Mouse (Mus musculus) neural tube, embryonic 11.5 days (tissue): ENCODE results near the gene Dop1b. TPM values are rescaled to one million over a fixed set of nuclear protein-coding genes. Genes with fewer than 3 reads are reported as not detected.

Source experiments
- ATAC-seq: fragments of 200-750 bp; cut with Nextera tagmentation; 2 replicates; pipeline ENCODE4 v1.8.0; 2017; ENCODE audit warnings: moderate number of reproducible peaks, mild to moderate bottlenecking, moderate TSS enrichment, moderate library complexity; ENCODE audit not compliant: insufficient read depth, low FRiP score, low TSS enrichment
- DNase-seq: peaks from one replicate; pipeline ENCODE4 v3.0.0-alpha.2; 2015; ENCODE audit warnings: low spot score
- H3K27ac ChIP-seq: fragments of 300-500 bp; sonication (generic); 2 replicates; pipeline ENCODE4 v1.5.1; 2014; ENCODE audit warnings: low read depth, mild to moderate bottlenecking, low read length
- H3K27me3 ChIP-seq: fragments of 300-500 bp; sonication (generic); 2 replicates; pipeline ENCODE4 v1.6.1; 2014; ENCODE audit warnings: mild to moderate bottlenecking, low read length, mixed read lengths; ENCODE audit not compliant: control insufficient read depth, insufficient read depth
- H3K36me3 ChIP-seq: fragments of 300-500 bp; sonication (generic); 2 replicates; pipeline ENCODE4 v1.6.1; 2014; ENCODE audit warnings: mild to moderate bottlenecking, low read length, moderate library complexity, mixed read lengths; ENCODE audit not compliant: control insufficient read depth, insufficient read depth
- H3K4me1 ChIP-seq: fragments of 300-500 bp; sonication (generic); 2 replicates; pipeline ENCODE4 v1.6.1; 2014; ENCODE audit warnings: low read length, mixed read lengths; ENCODE audit not compliant: control insufficient read depth, insufficient read depth
- H3K4me2 ChIP-seq: fragments of 300-500 bp; sonication (generic); 2 replicates; pipeline ENCODE4 v1.6.1; 2014; ENCODE audit warnings: low read depth, mild to moderate bottlenecking, moderate library complexity
- H3K4me3 ChIP-seq: fragments of 300-500 bp; sonication (generic); 2 replicates; pipeline ENCODE4 v1.5.1; 2014; ENCODE audit warnings: low read depth, low read length
- H3K9ac ChIP-seq: fragments of 300-500 bp; sonication (generic); 2 replicates; pipeline ENCODE4 v1.6.1; 2014; ENCODE audit warnings: mild to moderate bottlenecking, low read length
- H3K9me3 ChIP-seq: fragments of 300-500 bp; sonication (generic); 2 replicates; pipeline ENCODE4 v1.6.1; 2016; ENCODE audit warnings: low read length; ENCODE audit not compliant: control insufficient read depth
- WGBS: fragments of 180-500 bp; shearing (Covaris S2); extraction: QIAGEN DNeasy Blood & Tissue Kit; methylation state at CpG from one replicate; pipeline ENCODE4 v1.1.7; 2014; 5-methylcytosine and 5-hydroxymethylcytosine counted together
- polyA plus RNA-seq: library from polyadenylated mRNA; unstranded; fragments of >200 nt; fragmentation: Nextera tagmentation; extraction: Ambion mirVana; gene quantifications from 2 replicates; pipeline ENCODE4 v1.2.1, GENCODE M21; 2014

Dop1b gene
- polyA plus RNA-seq, 1 experiment from 2014 or later, result 16.5 TPM

DNA sequence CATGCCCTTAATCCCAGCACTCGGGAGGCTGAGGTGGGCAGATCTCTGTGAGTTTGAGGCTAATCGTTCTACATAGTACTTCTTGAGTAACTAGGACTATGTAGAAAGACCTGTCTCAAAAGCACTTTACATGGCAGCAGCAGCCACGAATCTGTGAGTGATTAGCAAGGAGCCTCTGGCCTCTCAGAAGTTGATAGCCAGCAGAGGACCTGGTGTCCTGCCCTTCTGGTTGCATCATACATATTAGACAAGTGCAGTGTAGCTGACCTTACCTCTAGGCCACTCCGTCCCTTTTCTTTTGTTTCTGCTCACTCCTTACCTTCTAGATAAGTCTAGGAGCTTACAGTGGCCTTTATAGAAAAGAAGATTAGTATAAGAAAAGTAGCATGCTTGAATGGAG, 148.3 kb downstream of the Dop1b start:
- Histone ChIP-seq H3K4me2 (no peak overlapping the region), H3K9ac (no peak overlapping the region), H3K4me1 (no peaks in the 10 kb centered on the region), H3K27me3 (no peaks in the 10 kb centered on the region), H3K4me3 (no peak overlapping the region), H3K36me3 (peaks cover 18% of the 10 kb centered on the region), H3K27ac (no peak overlapping the region), H3K9me3 (no peaks in the 10 kb centered on the region)
- ATAC-seq (no peak), DNase-seq (no peak)
- WGBS, result 93% methylated on average over 4 of the region's 4 CpGs

Other genes with a start within 250 kb of the Dop1b start
- 7.8 and 8.5 TPM in 2 replicates for gene Setd4, start 107.8 kb upstream of the Dop1b start, polyA plus RNA-seq
- gene Cbr1, start 106.1 kb upstream of the Dop1b start, polyA plus RNA-seq, result 105 and 107 TPM in 2 replicates
- not detected in 2 replicates for gene Gm5678, start 83.8 kb upstream of the Dop1b start, polyA plus RNA-seq
- gene Cbr3, start 28.7 kb upstream of the Dop1b start, polyA plus RNA-seq, result 0.69 and 1.7 TPM in 2 replicates
- gene Morc3, start 120.2 kb downstream of the Dop1b start, polyA plus RNA-seq, result 33.4 and 34.5 TPM in 2 replicates
- gene Chaf1b, start 172.0 kb downstream of the Dop1b start, polyA plus RNA-seq, result 80.9 and 87.2 TPM in 2 replicates